ENCODE assay signal across 15 mouse cellular contexts in the genomic region with DNA sequence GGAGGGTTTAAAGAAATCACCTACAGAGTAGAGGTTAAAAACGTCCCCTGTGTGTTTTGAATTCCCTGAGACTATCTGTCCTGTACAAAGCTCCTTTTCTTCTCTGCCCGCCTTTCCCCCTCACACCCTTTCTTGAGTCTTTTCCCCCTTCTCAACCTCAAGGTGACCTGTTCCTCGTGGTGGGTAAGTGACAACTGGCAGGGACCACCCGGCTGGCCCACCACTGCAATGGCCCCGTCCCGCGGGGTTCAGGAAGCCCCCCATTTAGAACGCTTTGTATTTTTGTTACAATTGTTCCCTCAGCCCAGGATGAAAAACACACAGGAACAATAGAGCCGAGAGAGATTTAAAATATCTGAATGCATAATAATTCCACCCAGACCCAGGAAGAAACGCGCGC.
A peak's percentile ranks its signal among the peaks of the same experiment; 100 is the strongest.
DNase-seq lines count a peak whose midpoint lies in the region; ATAC-seq lines count a peak whose summit lies in the region.
"Had no signal": no experiment of that assay in that cellular context is flagged by ENCODE, and none has a peak within 500 bp of the region (broad histone marks: within the 10 kb centered on the region; RNA-seq: fewer than 3 reads in every experiment).

No protein-coding gene starts in this region.

- H3K4me3 ChIP-seq in forebrain, embryonic 15.5 days, result peak overlapping the region; percentile 23; the same call in 1 of the 2 replicates
- H3K4me3 ChIP-seq in midbrain, embryonic 10.5 days, result peak overlapping the region; percentile 28; the same call in 1 of the 2 replicates
- H3K4me3 ChIP-seq in neural tube, embryonic 15.5 days (replicated peaks), result peak overlapping the region; percentile 21
- H3K4me3 ChIP-seq: embryonic facial prominence, embryonic 15.5 days; left cerebral cortex, adult 2 months; lung, embryonic 15.5 days had no signal

- no peaks in the 10 kb centered on the region for H3K9me3 ChIP-seq in forebrain, embryonic 15.5 days
- no peaks in the 10 kb centered on the region for H3K9me3 ChIP-seq in midbrain, embryonic 10.5 days (replicated peaks)
- no peaks in the 10 kb centered on the region for H3K9me3 ChIP-seq in neural tube, embryonic 15.5 days (replicated peaks)
- H3K9me3 ChIP-seq: embryonic facial prominence, embryonic 15.5 days; lung, embryonic 15.5 days had no signal

- H3K9ac ChIP-seq in forebrain, embryonic 15.5 days (replicated peaks), result no peak overlapping the region; the same call in 1 of the 2 replicates
- 0 out of 2 replicates have a peak overlapping the region, but pooled peaks have one; percentile 28 for H3K9ac ChIP-seq in neural tube, embryonic 15.5 days (replicated peaks)
- H3K9ac ChIP-seq: embryonic facial prominence, embryonic 15.5 days; lung, embryonic 15.5 days had no signal

- no peaks in the 10 kb centered on the region for H3K27me3 ChIP-seq in forebrain, embryonic 15.5 days
- no peaks in the 10 kb centered on the region for H3K27me3 ChIP-seq in midbrain, embryonic 10.5 days (ENCODE audit: low read depth, poor library complexity, severe bottlenecking)
- no peaks in the 10 kb centered on the region for H3K27me3 ChIP-seq in neural tube, embryonic 15.5 days (replicated peaks)
- H3K27me3 ChIP-seq: embryonic facial prominence, embryonic 15.5 days; lung, embryonic 15.5 days had no signal

- peak overlapping the region; percentile 78 for H3K27ac ChIP-seq in forebrain, embryonic 15.5 days (replicated peaks)
- H3K27ac ChIP-seq in midbrain, embryonic 10.5 days (replicated peaks), result peak overlapping the region; percentile 68
- no peak overlapping the region for H3K27ac ChIP-seq in neural tube, embryonic 15.5 days (replicated peaks)
- H3K27ac ChIP-seq: embryonic facial prominence, embryonic 15.5 days; left cerebral cortex, adult 2 months; lung, embryonic 15.5 days had no signal

- H3K4me2 ChIP-seq in forebrain, embryonic 15.5 days (replicated peaks), result peak overlapping the region; percentile 40
- peak overlapping the region; percentile 55 for H3K4me2 ChIP-seq in neural tube, embryonic 15.5 days
- H3K4me2 ChIP-seq: embryonic facial prominence, embryonic 15.5 days; lung, embryonic 15.5 days had no signal

- no peak for ATAC-seq in forebrain, embryonic 15.5 days (replicated peaks)
- ATAC-seq in neural tube, embryonic 15.5 days (ENCODE audit: low FRiP score), result peak; percentile 37; the same call in 1 of the 2 replicates
- ATAC-seq: activated CD4-positive, CD25-positive, alpha-beta regulatory T cell, adult 4 months; intestine, postnatal 0 days had no signal

- WGBS in forebrain, embryonic 15.5 days, result 16% methylated on average over 12 of the region's 12 CpGs
- WGBS in midbrain, embryonic 10.5 days, result 47% methylated on average over 12 of the region's 12 CpGs
- WGBS in neural tube, embryonic 15.5 days, result 9% methylated on average over 12 of the region's 12 CpGs

- peaks cover 21% of the 10 kb centered on the region for H3K4me1 ChIP-seq in forebrain, embryonic 15.5 days
- H3K4me1 ChIP-seq in midbrain, embryonic 10.5 days, result peaks cover 31% of the 10 kb centered on the region
- H3K4me1 ChIP-seq in neural tube, embryonic 15.5 days, result peaks cover 9% of the 10 kb centered on the region
- H3K4me1 ChIP-seq: embryonic facial prominence, embryonic 15.5 days; lung, embryonic 15.5 days had no signal

- H3K36me3 ChIP-seq in forebrain, embryonic 15.5 days, result no peaks in the 10 kb centered on the region
- no peaks in the 10 kb centered on the region for H3K36me3 ChIP-seq in midbrain, embryonic 10.5 days
- H3K36me3 ChIP-seq in neural tube, embryonic 15.5 days, result no peaks in the 10 kb centered on the region
- H3K36me3 ChIP-seq: embryonic facial prominence, embryonic 15.5 days; lung, embryonic 15.5 days had no signal

- DNase-seq in embryo, embryonic 11 days, result peak; percentile 31
- peak; percentile 37 for DNase-seq in midbrain, embryonic 10.5 days (ENCODE audit: low spot score)
- no peak for DNase-seq in thymus, postnatal 25 days
- no peak for DNase-seq in adrenal gland, postnatal 25 days
- no peak for DNase-seq in cerebellum, postnatal 14 days
- DNase-seq: cerebellum, adult 8-10 months; heart, postnatal 10 days; kidney, postnatal 36 days had no signal

Comparison
In these comparisons a context has a peak if more than half of its experiments do, and no peak if none do; other contexts are left out.
1. DNase-seq: peak in embryo, embryonic 11 days (single experiment) and midbrain, embryonic 10.5 days (single experiment); none in thymus, postnatal 25 days (single experiment), adrenal gland, postnatal 25 days (single experiment) and cerebellum, postnatal 14 days (0 of 2).
2. Peak in every context shown above with its lines, with median percentiles within 50 percentile points of each other: H3K4me3 ChIP-seq.